Mouse (Mus musculus) bone marrow, adult 2 months (tissue): ENCODE data around the gene Tmem59.

Experiments used
- CTCF ChIP-seq: fragments of 200-500 bp; IDR thresholded peaks from 2 replicates; pipeline ENCODE4 v1.5.1; 2011; ENCODE audit warnings: low read length, control low read depth; ENCODE audit not compliant: control insufficient read depth, insufficient read depth
- POLR2A ChIP-seq: fragments of 200-500 bp; IDR thresholded peaks from 2 replicates; pipeline ENCODE4 v1.6.1; 2011; ENCODE audit warnings: low read depth, mild to moderate bottlenecking, control low read depth, low read length, borderline replicate concordance; ENCODE audit not compliant: control insufficient read depth

DNA sequence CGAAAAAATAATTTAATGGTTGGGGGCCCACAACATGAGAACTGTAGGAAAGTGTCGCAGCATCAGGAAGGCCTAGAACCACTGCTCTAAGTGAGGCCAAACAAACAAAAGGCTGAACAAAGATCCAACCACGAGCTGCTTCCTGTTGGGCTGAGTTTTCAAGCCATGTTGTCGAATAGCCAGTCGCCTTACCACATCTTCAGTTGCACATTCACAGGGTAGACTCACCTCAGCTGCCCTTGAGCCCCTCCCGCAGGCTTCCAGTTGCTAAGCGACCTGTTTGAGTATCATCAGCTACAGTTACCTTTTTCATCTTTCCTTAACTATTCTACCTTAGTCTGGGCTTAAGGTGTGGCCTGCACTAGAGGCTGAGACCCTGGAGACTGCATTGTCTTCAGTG lies 24.8 kb downstream of the Tmem59 start:
- TF ChIP-seq POLR2A (no peak), CTCF (no peak)
